Mouse (Mus musculus): ENCODE measurements around the gene Ube2d2b. TPM values are rescaled to one million over a fixed set of nuclear protein-coding genes. Genes with fewer than 3 reads are reported as not detected.

Ube2d2b gene
- polyA plus RNA-seq, 1 experiment from 2014 or later, result 0.30 TPM

GRCm38 (mm10) chr5:107822521-107822920, 7.4 kb upstream of the Ube2d2b start:
- no peak for DNase-seq (ENCODE audit: extremely low spot score, low spot score)
- H3K4me1 ChIP-seq, result no peaks in the 10 kb centered on the region
- H3K4me3 ChIP-seq, result no peak overlapping the region
- no peaks in the 10 kb centered on the region for H3K27me3 ChIP-seq (ENCODE audit: poor library complexity, severe bottlenecking)
- no peak overlapping the region for H3K27ac ChIP-seq
- WGBS, result 95% methylated on average over 1 of the region's 1 CpGs
- H3K36me3 ChIP-seq (replicated peaks), result peaks cover 7% of the 10 kb centered on the region
- H3K9me3 ChIP-seq, result no peaks in the 10 kb centered on the region

GRCm38 (mm10) chr5:107831351-107831750, 1.5 kb downstream of the Ube2d2b start:
- Histone ChIP-seq H3K9me3 (peaks cover 8% of the 10 kb centered on the region), H3K36me3 (replicated peaks) (peaks cover 13% of the 10 kb centered on the region), H3K27me3 (ENCODE audit: poor library complexity, severe bottlenecking) (no peaks in the 10 kb centered on the region), H3K27ac (no peak overlapping the region), H3K4me1 (no peaks in the 10 kb centered on the region), H3K4me3 (no peak overlapping the region)
- WGBS, result 92% methylated on average over 3 of the region's 3 CpGs
- DNase-seq (ENCODE audit: extremely low spot score, low spot score), result no peak

GRCm38 (mm10) chr5:107834287-107834686, 4.4 kb downstream of the Ube2d2b start:
- DNase-seq (ENCODE audit: extremely low spot score, low spot score), result no peak
- H3K4me1 ChIP-seq, result no peaks in the 10 kb centered on the region
- WGBS, result 97% methylated on average over 1 of the region's 1 CpGs
- no peak overlapping the region for H3K4me3 ChIP-seq
- H3K9me3 ChIP-seq, result peaks cover 8% of the 10 kb centered on the region
- peaks cover 20% of the 10 kb centered on the region for H3K36me3 ChIP-seq (replicated peaks)
- H3K27me3 ChIP-seq (ENCODE audit: poor library complexity, severe bottlenecking), result no peaks in the 10 kb centered on the region
- no peak overlapping the region for H3K27ac ChIP-seq

DNA sequence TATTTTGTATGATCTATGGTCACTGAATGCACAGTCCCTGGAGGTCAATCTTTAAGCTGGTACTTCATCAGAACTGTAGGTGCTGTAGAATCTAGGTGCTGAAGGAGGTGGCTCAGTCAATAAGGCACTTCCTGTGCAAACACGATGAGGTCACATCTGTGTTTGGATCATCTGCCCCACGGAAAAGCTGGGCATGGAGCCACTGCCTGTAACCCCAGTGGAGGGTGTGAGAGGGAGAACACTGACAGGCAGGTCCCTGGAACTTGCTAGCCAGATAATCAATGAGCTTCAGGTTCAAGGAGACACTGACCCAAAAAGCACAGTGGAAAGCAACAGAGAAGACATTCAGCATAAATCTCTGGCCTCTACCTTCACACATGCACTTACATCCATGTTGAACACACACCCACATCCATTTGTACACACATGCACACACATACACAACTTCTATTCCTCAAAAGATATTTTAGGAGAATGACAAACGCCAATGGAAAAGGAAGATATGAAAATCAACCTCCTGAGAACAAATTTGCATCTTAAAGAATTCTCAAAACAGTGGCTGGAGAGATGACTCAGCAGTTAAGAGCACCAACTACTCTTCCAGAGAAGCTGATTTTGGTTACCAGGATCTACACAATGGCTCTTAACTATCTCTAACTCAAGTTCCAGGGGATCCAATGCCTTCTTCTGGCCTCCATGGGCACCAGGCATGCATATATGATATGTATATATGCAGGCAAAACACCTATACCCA, 9.2 kb downstream of the Ube2d2b start:
- peaks cover 27% of the 10 kb centered on the region for H3K36me3 ChIP-seq (replicated peaks)
- DNase-seq (ENCODE audit: extremely low spot score, low spot score), result no peak
- no peaks in the 10 kb centered on the region for H3K4me1 ChIP-seq
- WGBS, result 81% methylated on average over 3 of the region's 3 CpGs
- H3K27me3 ChIP-seq (ENCODE audit: poor library complexity, severe bottlenecking), result no peaks in the 10 kb centered on the region
- no peak overlapping the region for H3K27ac ChIP-seq
- H3K9me3 ChIP-seq, result no peaks in the 10 kb centered on the region
- H3K4me3 ChIP-seq, result no peak overlapping the region

- Histone ChIP-seq H3K9me3 (no peaks in the 10 kb centered on the region), H3K36me3 (replicated peaks) (peaks cover 27% of the 10 kb centered on the region), H3K27me3 (ENCODE audit: poor library complexity, severe bottlenecking) (no peaks in the 10 kb centered on the region), H3K4me3 (no peak overlapping the region), H3K4me1 (no peaks in the 10 kb centered on the region), H3K27ac (no peak overlapping the region)
- DNase-seq (ENCODE audit: extremely low spot score, low spot score), result no peak
- 94% methylated on average over 5 of the region's 5 CpGs for WGBS
Observed at GRCm38 (mm10) chr5:107840549-107841238, 10.8 kb downstream of the Ube2d2b start.

DNA sequence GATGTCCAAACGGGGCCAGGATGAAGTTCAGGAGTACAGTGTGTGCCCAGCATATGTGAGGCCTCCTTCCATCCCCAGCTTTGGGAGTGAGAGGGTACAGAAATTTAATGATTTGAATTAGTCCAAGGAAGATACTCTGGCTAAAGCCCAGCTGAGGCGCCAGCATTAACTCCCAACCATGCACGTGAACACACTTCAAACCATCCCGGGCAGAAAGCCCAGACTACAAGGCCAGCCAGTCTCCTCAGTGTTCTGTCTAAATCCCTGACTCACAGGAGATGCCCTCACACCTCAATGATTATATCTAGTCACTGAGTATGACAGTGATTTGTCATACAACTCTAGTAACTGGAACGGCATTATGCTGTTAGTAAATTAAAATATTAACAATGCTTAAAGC, 17.4 kb downstream of the Ube2d2b start:
- Histone ChIP-seq H3K36me3 (replicated peaks) (peaks cover 8% of the 10 kb centered on the region), H3K4me3 (no peak overlapping the region), H3K27ac (no peak overlapping the region), H3K9me3 (peaks cover 6% of the 10 kb centered on the region), H3K4me1 (no peaks in the 10 kb centered on the region), H3K27me3 (ENCODE audit: poor library complexity, severe bottlenecking) (no peaks in the 10 kb centered on the region)
- 88% methylated on average over 5 of the region's 5 CpGs for WGBS
- DNase-seq (ENCODE audit: extremely low spot score, low spot score), result no peak

GRCm38 (mm10) chr5:107847817-107848216, 17.9 kb downstream of the Ube2d2b start:
- DNase-seq (ENCODE audit: extremely low spot score, low spot score), result no peak
- Histone ChIP-seq H3K9me3 (peaks cover 6% of the 10 kb centered on the region), H3K36me3 (replicated peaks) (peaks cover 8% of the 10 kb centered on the region), H3K4me1 (no peaks in the 10 kb centered on the region), H3K27me3 (ENCODE audit: poor library complexity, severe bottlenecking) (no peaks in the 10 kb centered on the region), H3K4me3 (no peak overlapping the region), H3K27ac (no peak overlapping the region)
- WGBS, result 80% methylated on average over 2 of the region's 2 CpGs

DNA sequence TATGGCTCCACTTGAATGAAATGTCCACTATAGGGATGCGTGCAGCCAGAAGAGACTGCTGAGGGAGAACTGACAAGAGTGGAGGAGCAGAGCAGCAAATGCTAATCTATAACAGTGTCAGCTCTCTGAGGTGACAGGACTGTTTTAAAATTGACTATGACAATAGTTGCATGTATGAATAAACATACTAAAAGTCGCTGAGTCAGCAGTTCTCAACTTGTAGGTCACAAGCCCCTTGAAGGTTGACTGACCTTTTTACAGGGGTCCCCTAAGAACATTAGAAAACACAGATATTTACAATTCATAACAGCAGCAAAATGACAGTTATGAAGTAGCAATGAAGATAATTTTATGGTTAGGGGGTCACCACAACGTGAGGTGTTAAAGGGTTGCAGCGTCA, 19.1 kb downstream of the Ube2d2b start:
- Histone ChIP-seq H3K36me3 (replicated peaks) (peaks cover 8% of the 10 kb centered on the region), H3K4me3 (no peak overlapping the region), H3K27ac (no peak overlapping the region), H3K27me3 (ENCODE audit: poor library complexity, severe bottlenecking) (no peaks in the 10 kb centered on the region), H3K4me1 (peaks cover 4% of the 10 kb centered on the region), H3K9me3 (peaks cover 6% of the 10 kb centered on the region)
- DNase-seq (ENCODE audit: extremely low spot score, low spot score), result no peak
- WGBS, result 89% methylated on average over 4 of the region's 4 CpGs

- H3K9me3 ChIP-seq, result peaks cover 6% of the 10 kb centered on the region
- H3K36me3 ChIP-seq (replicated peaks), result peaks cover 8% of the 10 kb centered on the region
- no peaks in the 10 kb centered on the region for H3K27me3 ChIP-seq (ENCODE audit: poor library complexity, severe bottlenecking)
- no peak overlapping the region for H3K4me3 ChIP-seq
- no peak overlapping the region for H3K27ac ChIP-seq
- WGBS, result 30% methylated on average over 6 of the region's 6 CpGs
- peaks cover 13% of the 10 kb centered on the region for H3K4me1 ChIP-seq
- no peak for DNase-seq (ENCODE audit: extremely low spot score, low spot score)
Observed at GRCm38 (mm10) chr5:107853807-107854206, 23.9 kb downstream of the Ube2d2b start.

- Histone ChIP-seq H3K27ac (no peak overlapping the region), H3K27me3 (ENCODE audit: poor library complexity, severe bottlenecking) (no peaks in the 10 kb centered on the region), H3K4me3 (no peak overlapping the region), H3K9me3 (peaks cover 6% of the 10 kb centered on the region), H3K4me1 (peaks cover 13% of the 10 kb centered on the region), H3K36me3 (replicated peaks) (peaks cover 8% of the 10 kb centered on the region)
- WGBS, result 80% methylated on average over 3 of the region's 3 CpGs
- no peak for DNase-seq (ENCODE audit: extremely low spot score, low spot score)
Observed at GRCm38 (mm10) chr5:107854556-107854955, 24.7 kb downstream of the Ube2d2b start.

DNA sequence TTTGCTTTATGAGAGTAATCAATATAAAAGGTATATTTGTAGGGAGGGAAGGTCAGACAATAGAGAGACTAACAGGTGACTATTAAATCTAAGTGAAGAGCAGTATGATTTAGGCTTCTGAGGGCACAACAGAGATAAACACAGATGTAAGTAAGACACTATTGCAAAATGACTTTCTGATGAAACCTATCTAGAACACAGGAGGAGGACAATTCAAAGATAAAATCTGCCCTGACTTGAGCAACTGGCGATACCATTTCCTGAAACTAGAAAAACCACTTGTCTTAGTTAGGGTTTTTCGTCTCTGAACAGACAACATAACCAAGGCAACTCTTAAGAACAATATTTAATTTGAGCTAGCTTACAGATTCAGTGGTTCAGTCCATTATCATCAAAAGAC, 25.6 kb downstream of the Ube2d2b start:
- no peak overlapping the region for H3K4me3 ChIP-seq
- peaks cover 2% of the 10 kb centered on the region; the same call in 1 of the 2 replicates for H3K36me3 ChIP-seq (replicated peaks)
- H3K27ac ChIP-seq, result no peak overlapping the region
- 91% methylated on average over 2 of the region's 2 CpGs for WGBS
- H3K4me1 ChIP-seq, result peaks cover 13% of the 10 kb centered on the region
- H3K9me3 ChIP-seq, result no peaks in the 10 kb centered on the region
- H3K27me3 ChIP-seq (ENCODE audit: poor library complexity, severe bottlenecking), result no peaks in the 10 kb centered on the region
- no peak for DNase-seq (ENCODE audit: extremely low spot score, low spot score)

- Histone ChIP-seq H3K27me3 (ENCODE audit: poor library complexity, severe bottlenecking) (no peaks in the 10 kb centered on the region), H3K9me3 (no peaks in the 10 kb centered on the region), H3K4me1 (peaks cover 9% of the 10 kb centered on the region), H3K27ac (no peak overlapping the region), H3K4me3 (no peak overlapping the region), H3K36me3 (replicated peaks) (no peaks in the 10 kb centered on the region; the same call in 1 of the 2 replicates)
- no peak for DNase-seq (ENCODE audit: extremely low spot score, low spot score)
- 54% methylated on average over 2 of the region's 2 CpGs for WGBS
Observed at GRCm38 (mm10) chr5:107858963-107859362, 29.1 kb downstream of the Ube2d2b start.

DNA sequence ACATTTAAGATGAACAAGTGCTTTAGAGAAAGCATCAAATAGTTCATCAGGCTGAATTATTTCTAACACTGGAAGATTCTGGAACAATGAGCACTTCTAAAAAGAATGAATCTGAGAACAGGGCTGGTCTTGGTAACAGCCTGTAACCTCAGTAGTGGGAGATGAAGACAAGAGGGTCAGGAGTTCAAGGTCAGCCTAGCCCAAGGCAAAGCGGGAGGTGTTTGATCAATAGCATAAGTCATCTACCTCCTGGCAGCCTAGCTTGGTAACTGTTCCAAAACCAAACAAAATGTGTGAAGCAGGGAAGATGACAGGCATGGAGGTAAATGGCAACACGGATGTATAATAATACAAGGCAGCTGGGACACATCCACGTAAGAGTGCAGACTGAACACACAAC, 34.1 kb downstream of the Ube2d2b start:
- no peak for DNase-seq (ENCODE audit: extremely low spot score, low spot score)
- peaks cover 18% of the 10 kb centered on the region for H3K4me1 ChIP-seq
- no peaks in the 10 kb centered on the region for H3K27me3 ChIP-seq (ENCODE audit: poor library complexity, severe bottlenecking)
- no peaks in the 10 kb centered on the region for H3K9me3 ChIP-seq
- no peaks in the 10 kb centered on the region; the same call in 1 of the 2 replicates for H3K36me3 ChIP-seq (replicated peaks)
- H3K27ac ChIP-seq, result no peak overlapping the region
- WGBS, result 90% methylated on average over 3 of the region's 3 CpGs
- no peak overlapping the region for H3K4me3 ChIP-seq
